Mouse (Mus musculus) ES-E14 (cell line): ENCODE data around the gene Fbxl16.

ENCODE experiments used
- CHD2 ChIP-seq: IDR thresholded peaks from 2 replicates; pipeline ENCODE4 v1.6.1; 2014; ENCODE audit warnings: mild to moderate bottlenecking, low read depth, low read length, inconsistent platforms
- HCFC1 ChIP-seq: IDR thresholded peaks from 2 replicates; pipeline ENCODE4 v1.6.1; 2012; ENCODE audit warnings: low read length, inconsistent platforms, borderline replicate concordance; ENCODE audit not compliant: insufficient read depth
- MAFK ChIP-seq: IDR thresholded peaks from 2 replicates; pipeline ENCODE4 v1.6.1; 2014; ENCODE audit warnings: mild to moderate bottlenecking, low read depth, low read length, inconsistent platforms; ENCODE audit not compliant: insufficient read depth
- ZC3H11A ChIP-seq: IDR thresholded peaks from 2 replicates; pipeline ENCODE4 v1.6.1; 2012; ENCODE audit warnings: low read depth, mild to moderate bottlenecking, inconsistent platforms, low read length, borderline replicate concordance
- ZNF384 ChIP-seq: IDR thresholded peaks from 2 replicates; pipeline ENCODE4 v1.6.1; 2012; ENCODE audit warnings: low read depth, low read length, inconsistent platforms

DNA sequence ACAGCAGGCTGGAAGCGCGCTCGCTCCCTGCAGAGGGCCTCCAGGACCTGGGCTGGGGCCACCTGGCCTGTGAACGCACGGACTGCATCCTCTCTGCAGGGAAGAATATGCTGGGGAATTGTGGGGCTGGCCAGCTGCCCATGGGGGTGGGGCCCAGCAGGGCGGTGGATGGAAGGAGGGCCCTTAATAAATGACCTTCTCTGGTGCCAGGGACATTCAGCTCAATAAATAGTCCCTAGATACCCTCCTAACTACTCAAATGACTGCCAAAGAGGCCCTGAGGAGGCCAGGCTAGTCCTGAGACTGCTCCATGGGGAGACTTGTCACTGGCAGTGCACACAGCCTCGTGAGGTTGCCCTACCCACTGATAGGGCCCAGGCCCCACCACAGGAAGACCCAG, 25.8 kb upstream of the Fbxl16 start:
- TF ChIP-seq ZC3H11A, result no peak
- no peak for TF ChIP-seq HCFC1
- TF ChIP-seq MAFK, result no peak
- TF ChIP-seq CHD2, result no peak
- no peak for TF ChIP-seq ZNF384
